8 mouse cellular contexts compared by ENCODE assay signal in the genomic region with DNA sequence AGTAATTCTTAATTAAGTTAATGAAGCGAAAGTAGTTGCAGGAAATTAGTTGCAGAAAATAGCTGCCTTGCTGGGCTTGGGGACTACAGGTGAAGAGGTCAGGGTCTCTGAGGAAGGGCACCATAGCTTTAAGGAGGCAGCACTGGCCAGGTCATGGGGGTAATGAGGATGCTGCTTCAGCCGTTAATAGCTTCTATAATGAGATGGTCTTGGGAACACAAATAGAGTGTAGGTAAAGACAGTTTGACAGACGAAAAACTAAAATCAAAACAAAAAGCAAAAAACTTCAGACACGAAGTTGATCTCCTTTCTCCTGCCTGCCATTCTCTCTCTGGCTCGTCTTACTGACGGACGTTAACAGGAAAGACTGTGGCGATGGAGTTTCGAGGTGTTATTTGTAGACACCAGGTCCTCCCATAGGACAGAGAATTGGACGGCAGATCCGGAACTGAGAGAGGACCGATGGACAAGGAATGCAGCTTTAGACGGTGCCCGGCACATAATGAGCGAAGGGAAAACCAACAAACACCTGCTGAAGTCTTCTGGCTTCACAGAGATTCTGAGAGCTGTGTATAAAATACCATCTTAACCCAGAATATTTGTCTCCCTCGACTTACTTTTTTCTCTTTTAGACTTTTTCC. TPM values are rescaled to one million over a fixed set of nuclear protein-coding genes. Genes with fewer than 3 reads are reported as not detected.
DNase-seq lines count a peak whose midpoint lies in the region; ATAC-seq and TF ChIP-seq lines count a peak whose summit lies in the region.

No protein-coding gene starts in this region.

- TF ChIP-seq CTCF in bone marrow, adult 2 months (IDR thresholded peaks at IDR 0.05; ENCODE audit: control insufficient read depth, insufficient read depth, low read length): no peak

- H3K27ac ChIP-seq in bone marrow, adult 2 months (ENCODE audit: control insufficient read depth, insufficient read depth, low read depth, low read length, poor library complexity): peak overlapping the region; percentile 61
- no peak overlapping the region for H3K27ac ChIP-seq in forebrain, embryonic 10.5 days
- H3K27ac ChIP-seq in intestine, embryonic 16.5 days (ENCODE audit: low read length): peak overlapping the region; percentile 60
- peak overlapping the region; percentile 15; the same call in 1 of the 2 replicates for H3K27ac ChIP-seq in stomach, embryonic 14.5 days (ENCODE audit: low read length)

- DNase-seq in spleen, adult 12 weeks (ENCODE audit: low spot score): peak; percentile 41
- DNase-seq in spleen, postnatal 14 days (ENCODE audit: low spot score in 2 of 2): no peak
- peak; percentile 46 for DNase-seq in forebrain, embryonic 10.5 days (ENCODE audit: extremely low spot score, low spot score)
- peak; percentile 31 for DNase-seq in lung, postnatal 10 days
- DNase-seq in left cerebral cortex, postnatal 14 days (ENCODE audit: low spot score in 2 of 2): no peak

- H3K36me3 ChIP-seq in forebrain, embryonic 10.5 days (replicated peaks): no peaks in the 10 kb centered on the region
- no peaks in the 10 kb centered on the region for H3K36me3 ChIP-seq in intestine, embryonic 16.5 days (ENCODE audit: control insufficient read depth, insufficient read depth, low read length)
- no peaks in the 10 kb centered on the region for H3K36me3 ChIP-seq in stomach, embryonic 14.5 days (ENCODE audit: control insufficient read depth, insufficient read depth, low read length)

- H3K9ac ChIP-seq in intestine, embryonic 16.5 days (ENCODE audit: low read depth, low read length): peak overlapping the region; percentile 65
- peak overlapping the region; percentile 25; the same call in 1 of the 2 replicates for H3K9ac ChIP-seq in stomach, embryonic 14.5 days (replicated peaks; ENCODE audit: low read depth, low read length)

- intact Hi-C loops in left cerebral cortex, postnatal 14 days (cut with DNase I): loop anchor here (2.0 to 10.0 kb wide), 3 partner anchors 110 to 776 kb away; partner anchors contain the start of genes Hist1h2ai, Hist1h2bl, Hist1h3h and Zfp184

- peak overlapping the region; percentile 94 for H3K4me3 ChIP-seq in bone marrow, adult 2 months (replicated peaks; ENCODE audit: control insufficient read depth, low read depth, low read length)
- peak overlapping the region; percentile 63 for H3K4me3 ChIP-seq in forebrain, embryonic 10.5 days
- peak overlapping the region; percentile 66 for H3K4me3 ChIP-seq in intestine, embryonic 16.5 days (ENCODE audit: low read length)
- peak overlapping the region; percentile 64 for H3K4me3 ChIP-seq in stomach, embryonic 14.5 days (ENCODE audit: low read depth, low read length)

- H3K27me3 ChIP-seq in forebrain, embryonic 10.5 days (ENCODE audit: poor library complexity, severe bottlenecking): peaks cover 11% of the 10 kb centered on the region; the same call in 1 of the 2 replicates
- H3K27me3 ChIP-seq in intestine, embryonic 16.5 days (replicated peaks; ENCODE audit: control insufficient read depth, insufficient read depth, low read length): no peaks in the 10 kb centered on the region
- H3K27me3 ChIP-seq in stomach, embryonic 14.5 days (ENCODE audit: control insufficient read depth, insufficient read depth, low read length): no peaks in the 10 kb centered on the region

- TF ChIP-seq POLR2A in bone marrow, adult 2 months (IDR thresholded peaks at IDR 0.05; ENCODE audit: borderline replicate concordance, control insufficient read depth, low read depth, low read length): no peak

- peak overlapping the region; percentile 84 for H3K4me2 ChIP-seq in intestine, embryonic 16.5 days (ENCODE audit: low read depth, low read length)
- H3K4me2 ChIP-seq in stomach, embryonic 14.5 days (replicated peaks; ENCODE audit: low read depth, low read length): peak overlapping the region; percentile 94

- H3K9me3 ChIP-seq in forebrain, embryonic 10.5 days: no peaks in the 10 kb centered on the region
- H3K9me3 ChIP-seq in intestine, embryonic 16.5 days (ENCODE audit: control insufficient read depth, low read length): no peaks in the 10 kb centered on the region
- no peaks in the 10 kb centered on the region for H3K9me3 ChIP-seq in stomach, embryonic 14.5 days (ENCODE audit: control insufficient read depth, low read depth, low read length)

- WGBS in bone marrow, adult 2 months: under 1% methylated on average over 16 of the region's 16 CpGs
- WGBS in forebrain, embryonic 10.5 days: under 1% methylated on average over 16 of the region's 16 CpGs
- under 1% methylated on average over 16 of the region's 16 CpGs for whole genome bisulfite sequencing in intestine, embryonic 16.5 days
- WGBS in stomach, embryonic 14.5 days: 1% methylated on average over 16 of the region's 16 CpGs

- no peaks in the 10 kb centered on the region for H3K4me1 ChIP-seq in bone marrow, adult 2 months (ENCODE audit: control insufficient read depth, insufficient read depth, low read length)
- H3K4me1 ChIP-seq in forebrain, embryonic 10.5 days: peaks cover 34% of the 10 kb centered on the region
- peaks cover 7% of the 10 kb centered on the region for H3K4me1 ChIP-seq in intestine, embryonic 16.5 days (ENCODE audit: control insufficient read depth, insufficient read depth, low read length)
- peaks cover 5% of the 10 kb centered on the region; the same call in 1 of the 2 replicates for H3K4me1 ChIP-seq in stomach, embryonic 14.5 days (ENCODE audit: control insufficient read depth, insufficient read depth, low read length)

- no peak for ATAC-seq in intestine, embryonic 16.5 days
- ATAC-seq in stomach, embryonic 14.5 days (ENCODE audit: insufficient number of reproducible peaks, insufficient read depth, low FRiP score, low read depth): no peak

RNA-seq across cellular contexts. Expression of gene Trim27, which starts 10.8 kb away (rescaled TPM):
- 41.4 and 45.6 TPM in 2 replicates for polyA plus RNA-seq in bone marrow, adult 2 months (2011; ENCODE audit: insufficient read depth, insufficient read length, low replicate concordance, missing spikeins)
- polyA plus RNA-seq in forebrain, embryonic 10.5 days (2016; fragmentation: Nextera tagmentation; extraction: Ambion mirVana): 169 and 173 TPM in 2 replicates
- polyA plus RNA-seq in intestine, embryonic 16.5 days (2015; fragmentation: Nextera tagmentation; extraction: Ambion mirVana): 119 and 122 TPM in 2 replicates
- polyA plus RNA-seq in stomach, embryonic 14.5 days (2014; fragmentation: Nextera tagmentation; extraction: Ambion mirVana): 123 and 128 TPM in 2 replicates
- 10 to 100 TPM; 35.7 to 42.3 TPM for total RNA-seq in left cerebral cortex, postnatal 14 days (2021)

RNA-seq across cellular contexts. Expression of gene Olfr1368, which starts 22.8 kb away (rescaled TPM):
- not detected in 2 replicates for polyA plus RNA-seq in bone marrow, adult 2 months (2011; ENCODE audit: insufficient read depth, insufficient read length, low replicate concordance, missing spikeins)
- not detected in 2 replicates for polyA plus RNA-seq in forebrain, embryonic 10.5 days (2016; fragmentation: Nextera tagmentation; extraction: Ambion mirVana)
- polyA plus RNA-seq in intestine, embryonic 16.5 days (2015; fragmentation: Nextera tagmentation; extraction: Ambion mirVana): not detected in 2 replicates
- not detected in 2 replicates for polyA plus RNA-seq in stomach, embryonic 14.5 days (2014; fragmentation: Nextera tagmentation; extraction: Ambion mirVana)
- not detected for total RNA-seq in left cerebral cortex, postnatal 14 days (2021)

RNA-seq across cellular contexts. Expression of gene Olfr263, which starts 39.1 kb away (rescaled TPM):
- not detected in 2 replicates for polyA plus RNA-seq in bone marrow, adult 2 months (2011; ENCODE audit: insufficient read depth, insufficient read length, low replicate concordance, missing spikeins)
- not detected in 2 replicates for polyA plus RNA-seq in forebrain, embryonic 10.5 days (2016; fragmentation: Nextera tagmentation; extraction: Ambion mirVana)
- polyA plus RNA-seq in intestine, embryonic 16.5 days (2015; fragmentation: Nextera tagmentation; extraction: Ambion mirVana): not detected in 2 replicates
- not detected in 2 replicates for polyA plus RNA-seq in stomach, embryonic 14.5 days (2014; fragmentation: Nextera tagmentation; extraction: Ambion mirVana)
- total RNA-seq in left cerebral cortex, postnatal 14 days (2021): not detected

RNA-seq across cellular contexts. Expression of gene Olfr1369-ps1, which starts 57.2 kb away (rescaled TPM):
- polyA plus RNA-seq in bone marrow, adult 2 months (2011; ENCODE audit: insufficient read depth, insufficient read length, low replicate concordance, missing spikeins): not detected in 2 replicates
- 0.04 and 0.06 TPM in 2 replicates for polyA plus RNA-seq in forebrain, embryonic 10.5 days (2016; fragmentation: Nextera tagmentation; extraction: Ambion mirVana)
- polyA plus RNA-seq in intestine, embryonic 16.5 days (2015; fragmentation: Nextera tagmentation; extraction: Ambion mirVana): 0.04 TPM in 1 of 2 replicates, not detected in the other
- polyA plus RNA-seq in stomach, embryonic 14.5 days (2014; fragmentation: Nextera tagmentation; extraction: Ambion mirVana): not detected in 2 replicates
- not detected for total RNA-seq in left cerebral cortex, postnatal 14 days (2021)

Comparison
In these comparisons a context has a peak if more than half of its experiments do, and no peak if none do; other contexts are left out.
1. DNase-seq: peak in spleen, adult 12 weeks (single experiment), forebrain, embryonic 10.5 days (single experiment) and lung, postnatal 10 days (single experiment); none in spleen, postnatal 14 days (0 of 2) and left cerebral cortex, postnatal 14 days (0 of 2).
2. Peak in every context shown above with its lines, with median percentiles within 50 percentile points of each other: H3K4me3 ChIP-seq.